Mouse (Mus musculus): ENCODE measurements around the gene Clrn2. TPM values are rescaled to one million over a fixed set of nuclear protein-coding genes. Genes with fewer than 3 reads are reported as not detected.

Gene Clrn2
- total and polyA plus RNA-seq, 2 experiments: not detected

GRCm38 (mm10) chr5:45435967-45436950 is 17.3 kb upstream of the Clrn2 start:
- peak overlapping the region; percentile 51 for H3K27ac ChIP-seq (replicated peaks; ENCODE audit: insufficient read depth, low read depth, low read length)
- H3K79me2 ChIP-seq (ENCODE audit: control insufficient read depth, insufficient read depth, low read length): no peaks in the 10 kb centered on the region
- H3K36me3 ChIP-seq (ENCODE audit: control insufficient read depth, insufficient read depth, low read length): peaks cover 58% of the 10 kb centered on the region
- no peak overlapping the region for H3K4me3 ChIP-seq (ENCODE audit: insufficient read depth, low read depth, low read length)
- no peaks in the 10 kb centered on the region for H3K27me3 ChIP-seq (ENCODE audit: control insufficient read depth, insufficient read depth, low read length)
- 52% methylated on average over 14 of the region's 14 CpGs for WGBS
- TF ChIP-seq CTCF (IDR thresholded peaks at IDR 0.05; ENCODE audit: low read depth, low read length) (no peak), POLR2A (IDR thresholded peaks at IDR 0.05; ENCODE audit: extremely low read depth, insufficient read depth, low read length) (no peak)
- DNase-seq (ENCODE audit: extremely low read depth, low read depth, low spot score): peak; percentile 83
- H3K9ac ChIP-seq (ENCODE audit: low read depth, low read length): 0 out of 2 replicates have a peak overlapping the region, but pooled peaks have one; percentile 1
- peaks cover 30% of the 10 kb centered on the region for H3K4me1 ChIP-seq (ENCODE audit: control insufficient read depth, insufficient read depth, low read length)

GRCm38 (mm10) chr5:45437826-45438225 is 15.7 kb upstream of the Clrn2 start:
- Histone ChIP-seq H3K9ac (ENCODE audit: low read depth, low read length) (no peak overlapping the region), H3K4me3 (ENCODE audit: insufficient read depth, low read depth, low read length) (no peak overlapping the region), H3K36me3 (ENCODE audit: control insufficient read depth, insufficient read depth, low read length) (peaks cover 57% of the 10 kb centered on the region), H3K27ac (replicated peaks; ENCODE audit: insufficient read depth, low read depth, low read length) (peak overlapping the region; percentile 42), H3K27me3 (ENCODE audit: control insufficient read depth, insufficient read depth, low read length) (no peaks in the 10 kb centered on the region), H3K4me1 (ENCODE audit: control insufficient read depth, insufficient read depth, low read length) (peaks cover 36% of the 10 kb centered on the region), H3K79me2 (ENCODE audit: control insufficient read depth, insufficient read depth, low read length) (no peaks in the 10 kb centered on the region)
- DNase-seq (ENCODE audit: extremely low read depth, low read depth, low spot score): no peak
- 58% methylated on average over 4 of the region's 4 CpGs for WGBS
- TF ChIP-seq CTCF (IDR thresholded peaks at IDR 0.05; ENCODE audit: low read depth, low read length): no peak
- TF ChIP-seq POLR2A (IDR thresholded peaks at IDR 0.05; ENCODE audit: extremely low read depth, insufficient read depth, low read length): no peak

GRCm38 (mm10) chr5:45438301-45438700 is 15.2 kb upstream of the Clrn2 start:
- peak; percentile 43 for DNase-seq (ENCODE audit: extremely low read depth, low read depth, low spot score)
- TF ChIP-seq POLR2A (IDR thresholded peaks at IDR 0.05; ENCODE audit: extremely low read depth, insufficient read depth, low read length) (no peak), CTCF (IDR thresholded peaks at IDR 0.05; ENCODE audit: low read depth, low read length) (no peak)
- no peak overlapping the region for H3K4me3 ChIP-seq (ENCODE audit: insufficient read depth, low read depth, low read length)
- peaks cover 39% of the 10 kb centered on the region for H3K4me1 ChIP-seq (ENCODE audit: control insufficient read depth, insufficient read depth, low read length)
- no peak overlapping the region for H3K9ac ChIP-seq (ENCODE audit: low read depth, low read length)
- H3K79me2 ChIP-seq (ENCODE audit: control insufficient read depth, insufficient read depth, low read length): peaks cover 3% of the 10 kb centered on the region; the same call in 1 of the 2 replicates
- H3K27ac ChIP-seq (replicated peaks; ENCODE audit: insufficient read depth, low read depth, low read length): no peak overlapping the region; the same call in 1 of the 2 replicates
- peaks cover 57% of the 10 kb centered on the region for H3K36me3 ChIP-seq (ENCODE audit: control insufficient read depth, insufficient read depth, low read length)
- WGBS: 80% methylated on average over 8 of the region's 8 CpGs
- H3K27me3 ChIP-seq (ENCODE audit: control insufficient read depth, insufficient read depth, low read length): no peaks in the 10 kb centered on the region

- H3K36me3 ChIP-seq (ENCODE audit: control insufficient read depth, insufficient read depth, low read length): peaks cover 47% of the 10 kb centered on the region
- H3K4me3 ChIP-seq (ENCODE audit: insufficient read depth, low read depth, low read length): no peak overlapping the region
- no peaks in the 10 kb centered on the region for H3K27me3 ChIP-seq (ENCODE audit: control insufficient read depth, insufficient read depth, low read length)
- WGBS: 18% methylated on average over 3 of the region's 3 CpGs
- no peak for TF ChIP-seq CTCF (IDR thresholded peaks at IDR 0.05; ENCODE audit: low read depth, low read length)
- TF ChIP-seq POLR2A (IDR thresholded peaks at IDR 0.05; ENCODE audit: extremely low read depth, insufficient read depth, low read length): no peak
- H3K27ac ChIP-seq (replicated peaks; ENCODE audit: insufficient read depth, low read depth, low read length): peak overlapping the region; percentile 83
- DNase-seq (ENCODE audit: extremely low read depth, low read depth, low spot score): peak; percentile 98
- peaks cover 48% of the 10 kb centered on the region for H3K4me1 ChIP-seq (ENCODE audit: control insufficient read depth, insufficient read depth, low read length)
- H3K79me2 ChIP-seq (ENCODE audit: control insufficient read depth, insufficient read depth, low read length): peaks cover 6% of the 10 kb centered on the region; the same call in 1 of the 2 replicates
- peak overlapping the region; percentile 50; the same call in 1 of the 2 replicates for H3K9ac ChIP-seq (ENCODE audit: low read depth, low read length)
Observed at GRCm38 (mm10) chr5:45441124-45441523, 12.4 kb upstream of the Clrn2 start.

- peak overlapping the region; percentile 83 for H3K27ac ChIP-seq (replicated peaks; ENCODE audit: insufficient read depth, low read depth, low read length)
- peak; percentile 73 for DNase-seq (ENCODE audit: extremely low read depth, low read depth, low spot score)
- 17% methylated on average over 3 of the region's 3 CpGs for WGBS
- no peaks in the 10 kb centered on the region for H3K27me3 ChIP-seq (ENCODE audit: control insufficient read depth, insufficient read depth, low read length)
- H3K9ac ChIP-seq (ENCODE audit: low read depth, low read length): peak overlapping the region; percentile 50; the same call in 1 of the 2 replicates
- no peak overlapping the region for H3K4me3 ChIP-seq (ENCODE audit: insufficient read depth, low read depth, low read length)
- TF ChIP-seq CTCF (IDR thresholded peaks at IDR 0.05; ENCODE audit: low read depth, low read length) (no peak), POLR2A (IDR thresholded peaks at IDR 0.05; ENCODE audit: extremely low read depth, insufficient read depth, low read length) (no peak)
- H3K4me1 ChIP-seq (ENCODE audit: control insufficient read depth, insufficient read depth, low read length): peaks cover 49% of the 10 kb centered on the region
- peaks cover 11% of the 10 kb centered on the region; the same call in 1 of the 2 replicates for H3K79me2 ChIP-seq (ENCODE audit: control insufficient read depth, insufficient read depth, low read length)
- H3K36me3 ChIP-seq (ENCODE audit: control insufficient read depth, insufficient read depth, low read length): peaks cover 50% of the 10 kb centered on the region
Observed at GRCm38 (mm10) chr5:45441745-45442144, 11.8 kb upstream of the Clrn2 start.
